Mouse (Mus musculus) liver, adult 2 months (tissue): Measurements from ENCODE around the gene Styx.
A peak's percentile ranks its signal among the peaks of the same experiment; 100 is the strongest.

ENCODE experiments used
- CTCF ChIP-seq: fragments of 200-500 bp; IDR thresholded peaks from 2 replicates; pipeline ENCODE4 v1.5.1; 2011; ENCODE audit warnings: low read depth, low read length, control low read depth
- POLR2A ChIP-seq: fragments of 200-500 bp; IDR thresholded peaks from 2 replicates; pipeline ENCODE4 v1.6.1; 2011; ENCODE audit warnings: low read length, control low read depth; ENCODE audit not compliant: insufficient read depth; ENCODE audit errors: extremely low read depth

- TF ChIP-seq POLR2A = no peak
- peak; percentile 55 for TF ChIP-seq CTCF
Observed at GRCm38 (mm10) chr14:45434220-45434619, 83.3 kb downstream of the Styx start.
